Mouse (Mus musculus): ENCODE results near the gene Muc2.
A peak's percentile ranks its signal among the peaks of the same experiment; 100 is the strongest.
"Not testable (repeated sequence)": the region's sequence is repeated elsewhere in the genome, so short reads cannot be mapped to it uniquely, and the experiment has no call there.

Gene Muc2

GRCm38 (mm10) chr7:141690040-141690439, at the start of gene Muc2:
Gene Muc2, plus strand, starts transcription at chr7:141690340.
- no peak for DNase-seq

- no peak for DNase-seq
Measured at GRCm38 (mm10) chr7:141642375-141642774, 47.8 kb upstream of the Muc2 start.

GRCm38 (mm10) chr7:141643160-141643559, 47.0 kb upstream of the Muc2 start:
- no peak for DNase-seq

GRCm38 (mm10) chr7:141647083-141647482, 43.1 kb upstream of the Muc2 start:
- no peak for DNase-seq

GRCm38 (mm10) chr7:141647815-141648214, 42.3 kb upstream of the Muc2 start:
- no peak for DNase-seq

GRCm38 (mm10) chr7:141652191-141652590, 37.9 kb upstream of the Muc2 start:
- DNase-seq, result no peak

GRCm38 (mm10) chr7:141660346-141660745, 29.8 kb upstream of the Muc2 start:
- no peak for DNase-seq

GRCm38 (mm10) chr7:141661481-141661880, 28.7 kb upstream of the Muc2 start:
- no peak for DNase-seq

GRCm38 (mm10) chr7:141662223-141662622, 27.9 kb upstream of the Muc2 start:
- DNase-seq, result no peak

GRCm38 (mm10) chr7:141666190-141666589, 23.9 kb upstream of the Muc2 start:
- DNase-seq, result peak; percentile 36

GRCm38 (mm10) chr7:141669097-141669496, 21.0 kb upstream of the Muc2 start:
- not testable (repeated sequence) for DNase-seq

- no peak for DNase-seq
Measured at GRCm38 (mm10) chr7:141670999-141671398, 19.1 kb upstream of the Muc2 start.

GRCm38 (mm10) chr7:141671626-141672291, 18.4 kb upstream of the Muc2 start:
- no peak for DNase-seq

GRCm38 (mm10) chr7:141678922-141679321, 11.2 kb upstream of the Muc2 start:
- no peak for DNase-seq

GRCm38 (mm10) chr7:141687330-141687729, 2.8 kb upstream of the Muc2 start:
- no peak for DNase-seq

GRCm38 (mm10) chr7:141693591-141694273, 3.6 kb downstream of the Muc2 start:
- DNase-seq, result no peak

GRCm38 (mm10) chr7:141694274-141694639, 4.1 kb downstream of the Muc2 start:
- DNase-seq, result no peak

- no peak for DNase-seq
Measured at GRCm38 (mm10) chr7:141696538-141696937, 6.4 kb downstream of the Muc2 start.

- DNase-seq, result no peak
Measured at GRCm38 (mm10) chr7:141699556-141700220, 9.5 kb downstream of the Muc2 start.

GRCm38 (mm10) chr7:141747451-141748100, 57.4 kb downstream of the Muc2 start:
- DNase-seq, result no peak

GRCm38 (mm10) chr7:141752513-141752912, 62.4 kb downstream of the Muc2 start:
- DNase-seq, result no peak

- DNase-seq, result peak; percentile 80
Measured at GRCm38 (mm10) chr7:141755831-141756230, 65.7 kb downstream of the Muc2 start.

- DNase-seq, result no peak
Measured at GRCm38 (mm10) chr7:141758291-141758690, 68.2 kb downstream of the Muc2 start.

- DNase-seq, result no peak
Measured at GRCm38 (mm10) chr7:141770521-141770920, 80.4 kb downstream of the Muc2 start.

Measured in right cerebral cortex, adult 18-20 months (tissue).